Mouse (Mus musculus): ENCODE measurements at regions not wholly inside any gene's neighbourhood (a gene's known extent, or its start where the extent isn't known, plus 50 kb on each side); places are given as distances from the start of the nearest gene placed in this dataset.

GRCm38 (mm10) chr8:49441270-49441669 lies 597.5 kb upstream of the Tenm3 start:
- TF ChIP-seq CTCF (IDR thresholded peaks at IDR 0.05; ENCODE audit: borderline replicate concordance, extremely low read depth, insufficient read depth, insufficient read length) (no peak), POLR2A (IDR thresholded peaks at IDR 0.05; ENCODE audit: borderline replicate concordance, extremely low read depth, insufficient read depth, insufficient read length, poor library complexity, severe bottlenecking) (no peak)
